Mouse (Mus musculus): ENCODE results near the gene Pygo2.
"Not testable (repeated sequence)": the region's sequence is repeated elsewhere in the genome, so short reads cannot be mapped to it uniquely, and the experiment has no call there.

The Pygo2 gene

GRCm38 (mm10) chr3:89421002-89421774 lies 8.8 kb upstream of the Pygo2 start:
- peak; percentile 78 for DNase-seq (ENCODE audit: low read depth)

- no peak for DNase-seq (ENCODE audit: low read depth)
Observed at GRCm38 (mm10) chr3:89421810-89422473, 8.1 kb upstream of the Pygo2 start.

- no peak for DNase-seq (ENCODE audit: low read depth)
Observed at GRCm38 (mm10) chr3:89422556-89423205, 7.3 kb upstream of the Pygo2 start.

GRCm38 (mm10) chr3:89424416-89425140 lies 5.4 kb upstream of the Pygo2 start:
- no peak for DNase-seq (ENCODE audit: low read depth)

GRCm38 (mm10) chr3:89425141-89425525 lies 4.9 kb upstream of the Pygo2 start:
- no peak for DNase-seq (ENCODE audit: low read depth)

DNA sequence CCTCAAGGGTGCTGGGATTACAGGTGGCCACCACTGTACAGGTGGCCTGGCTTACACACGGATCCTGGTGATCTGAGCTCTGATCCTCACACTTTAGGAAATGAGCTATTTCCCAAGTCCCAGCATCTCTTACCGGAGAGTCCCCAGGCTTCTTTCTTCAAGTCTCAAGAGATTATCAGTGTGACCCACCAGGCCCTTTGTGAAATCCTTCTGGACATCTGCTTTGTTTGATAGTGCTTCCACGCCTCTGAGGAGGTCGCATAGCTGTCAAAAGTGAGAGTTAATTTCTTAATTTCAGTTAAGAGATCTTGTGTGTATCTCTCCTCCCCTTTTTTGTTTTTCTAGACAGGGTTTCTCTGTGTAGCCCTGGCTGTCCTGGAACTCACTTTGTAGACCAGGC lies 4.1 kb upstream of the Pygo2 start:
- peak; percentile 88 for DNase-seq (ENCODE audit: low read depth)

DNA sequence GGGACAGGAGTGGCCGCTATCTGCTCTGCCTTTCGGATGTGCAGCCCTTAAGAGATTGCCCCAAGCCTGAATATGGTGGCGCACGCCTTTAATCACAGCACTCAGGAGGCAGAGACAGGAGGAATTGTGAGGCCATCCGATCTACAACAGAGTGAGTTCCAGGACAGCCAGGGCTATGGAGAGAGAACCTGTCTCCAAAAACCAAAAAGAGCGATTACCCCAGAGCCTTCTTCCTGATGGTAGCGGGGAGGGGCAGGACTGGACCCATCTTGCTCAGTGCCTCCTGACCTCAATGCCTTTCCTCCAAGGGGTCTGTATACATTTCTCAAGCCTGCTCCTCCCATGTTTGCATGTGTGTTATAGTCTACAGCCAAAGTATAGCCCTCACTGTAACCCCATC lies 993 bp upstream of the Pygo2 start:
- DNase-seq (ENCODE audit: low read depth): not testable (repeated sequence)

GRCm38 (mm10) chr3:89432606-89433005 lies 2.6 kb downstream of the Pygo2 start:
- no peak for DNase-seq (ENCODE audit: low read depth)

GRCm38 (mm10) chr3:89434532-89434931 lies 4.5 kb downstream of the Pygo2 start:
- no peak for DNase-seq (ENCODE audit: low read depth)

- DNase-seq (ENCODE audit: low read depth): no peak
Observed at GRCm38 (mm10) chr3:89435041-89435440, 5.0 kb downstream of the Pygo2 start.

DNA sequence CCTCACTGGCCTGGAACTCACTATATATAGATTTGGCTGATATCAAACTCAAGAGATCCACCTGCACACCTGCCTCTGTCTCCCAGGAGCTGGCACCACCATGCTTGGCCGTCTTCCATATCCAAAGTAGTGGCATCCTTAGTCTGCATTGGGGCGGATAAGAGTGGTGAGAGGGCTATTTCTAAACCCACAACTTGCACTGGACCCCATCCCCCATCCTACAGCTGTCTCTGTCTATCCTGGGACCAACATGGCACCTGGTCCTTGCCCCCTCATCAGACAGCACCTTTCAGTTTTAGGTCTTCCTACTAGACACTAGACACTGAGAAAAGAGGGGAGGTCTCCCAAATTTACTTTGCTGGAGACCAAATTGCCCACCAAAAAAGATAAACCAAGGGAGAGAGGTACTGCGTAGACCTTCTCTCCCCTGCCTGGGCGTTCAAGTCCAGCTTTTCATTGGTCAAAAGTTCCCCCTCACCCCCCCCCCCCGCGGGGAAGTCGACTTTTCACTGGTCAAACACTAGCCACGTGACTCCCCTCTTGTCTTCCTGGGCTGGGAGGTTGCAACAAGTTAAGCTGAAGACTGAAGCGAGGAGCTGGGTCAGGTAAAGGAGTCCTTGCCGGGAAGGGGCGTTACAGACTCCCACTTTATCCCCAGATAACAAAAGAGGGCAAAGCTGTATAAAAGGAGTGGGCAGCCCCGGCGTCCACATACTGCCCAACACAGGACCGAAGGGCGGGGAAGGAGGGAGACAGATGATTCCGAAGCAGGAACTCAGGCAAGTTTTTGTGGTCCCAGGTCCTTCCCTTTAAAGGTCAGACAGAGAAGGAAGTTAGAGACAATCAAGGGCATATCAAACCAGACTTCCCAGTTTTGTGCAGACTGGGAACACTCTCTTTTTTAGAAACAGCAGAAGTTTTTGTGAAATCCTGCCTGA lies 6.4 kb downstream of the Pygo2 start, which contains the start of gene Pbxip1:
TSS of gene Pbxip1 (plus strand) at position 531 of the 938 bp plus-strand sequence.
- no peak for DNase-seq (ENCODE audit: low read depth)

DNA sequence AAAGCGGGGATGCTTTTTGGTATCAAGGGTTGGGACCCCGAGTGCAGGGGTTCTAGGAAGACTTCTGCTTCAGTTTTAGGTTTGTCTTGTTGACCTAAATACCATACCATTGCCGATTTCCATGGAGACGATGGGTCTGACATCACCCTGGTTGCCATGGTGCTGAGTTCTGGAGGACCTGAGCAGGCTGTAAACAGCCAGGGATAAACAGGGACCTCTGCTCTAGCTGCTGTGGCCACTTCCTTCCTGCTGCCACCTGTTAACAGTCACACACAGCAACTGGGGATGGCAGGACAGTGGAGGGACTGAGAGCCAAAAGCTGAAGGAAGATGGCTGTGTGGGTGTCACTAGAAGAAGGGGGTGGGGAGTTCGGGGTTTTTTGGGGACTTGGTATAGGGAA lies 7.3 kb downstream of the Pygo2 start:
- DNase-seq (ENCODE audit: low read depth): no peak

DNA sequence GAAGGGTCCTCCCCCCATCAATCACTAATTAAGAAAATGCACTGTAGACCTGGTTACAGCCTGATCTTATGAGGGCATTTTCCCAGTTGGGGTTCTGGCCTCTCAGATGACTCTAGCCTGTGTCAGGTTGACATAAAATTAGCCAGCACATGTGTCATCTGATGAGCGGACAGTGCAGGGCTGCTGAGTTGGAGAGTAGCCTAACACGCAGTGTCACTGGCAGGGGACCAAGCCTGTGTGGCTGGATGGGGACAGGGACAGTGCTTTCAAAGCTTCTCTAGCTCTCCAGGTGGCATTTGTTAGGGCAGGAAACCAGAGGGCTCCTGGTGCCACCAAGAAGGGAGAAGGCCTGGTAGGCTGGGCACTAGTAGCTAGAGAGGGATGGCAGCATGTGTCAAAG lies 10.7 kb downstream of the Pygo2 start:
- no peak for DNase-seq (ENCODE audit: low read depth)

GRCm38 (mm10) chr3:89448720-89449537 lies 18.9 kb downstream of the Pygo2 start:
- peak; percentile 59 for DNase-seq (ENCODE audit: low read depth)

- peak; percentile 75 for DNase-seq (ENCODE audit: low read depth)
Observed at GRCm38 (mm10) chr3:89449541-89449940, 19.5 kb downstream of the Pygo2 start.

DNA sequence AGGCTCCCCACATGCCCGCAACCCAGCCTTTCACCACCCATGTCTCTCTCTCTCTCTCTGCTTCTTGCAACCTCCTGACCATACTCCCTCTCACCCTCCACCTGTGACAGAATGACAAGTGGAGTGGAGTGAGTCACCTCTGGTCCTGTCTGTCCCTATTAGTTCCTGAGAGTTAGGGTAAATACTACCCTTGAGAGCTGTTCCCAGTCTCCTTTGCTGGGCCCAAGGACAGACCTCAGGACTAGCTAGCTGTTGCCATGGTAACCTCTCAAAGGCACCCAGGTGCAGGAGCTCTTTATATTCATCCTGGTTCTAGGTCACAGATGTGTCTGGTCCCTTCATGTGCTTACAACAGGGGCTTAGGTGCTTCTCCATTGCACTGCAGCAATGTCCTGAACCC lies 21.9 kb downstream of the Pygo2 start:
- DNase-seq (ENCODE audit: low read depth): no peak

DNA sequence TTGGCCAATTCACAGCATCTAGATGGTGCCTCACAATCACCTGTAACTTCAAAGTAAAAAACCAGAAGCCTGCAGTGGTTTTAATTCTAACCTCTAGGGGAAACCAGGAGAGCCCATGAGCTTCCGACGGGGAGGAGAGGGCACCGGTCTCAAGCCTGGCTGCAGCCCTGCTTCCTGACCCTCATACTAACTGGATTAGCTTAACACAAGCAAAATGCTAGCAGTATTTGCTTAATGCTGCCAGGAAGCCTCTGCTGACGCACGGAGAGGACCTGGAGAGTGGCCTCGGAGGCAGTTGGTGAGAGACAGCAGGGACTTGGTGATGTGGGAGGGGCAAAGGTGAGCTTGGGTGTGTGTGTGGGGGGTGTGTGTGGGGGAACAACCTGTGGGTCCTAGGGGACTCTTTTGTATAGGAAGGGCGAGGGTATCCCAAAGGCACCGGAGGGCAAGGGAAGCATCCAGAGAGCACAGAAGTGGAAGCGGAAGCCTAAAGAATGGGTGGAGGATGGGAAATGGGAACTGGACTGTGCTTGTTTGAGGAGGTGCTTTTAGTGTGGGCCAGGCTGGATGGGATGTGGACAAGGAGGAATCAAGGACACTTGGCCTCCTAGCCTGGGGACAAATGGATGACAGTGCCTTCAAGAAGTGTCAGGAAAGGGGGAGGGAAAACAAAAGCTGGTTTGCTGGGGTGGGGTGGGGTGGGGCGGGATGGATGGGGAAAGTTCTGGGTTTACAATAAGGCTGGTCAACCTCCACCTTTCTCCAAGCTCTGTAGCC lies 24.6 kb downstream of the Pygo2 start, which contains the start of gene Pmvk:
TSS of gene Pmvk (plus strand) at position 141 of the 777 bp plus-strand sequence.
- DNase-seq (ENCODE audit: low read depth): no peak

DNA sequence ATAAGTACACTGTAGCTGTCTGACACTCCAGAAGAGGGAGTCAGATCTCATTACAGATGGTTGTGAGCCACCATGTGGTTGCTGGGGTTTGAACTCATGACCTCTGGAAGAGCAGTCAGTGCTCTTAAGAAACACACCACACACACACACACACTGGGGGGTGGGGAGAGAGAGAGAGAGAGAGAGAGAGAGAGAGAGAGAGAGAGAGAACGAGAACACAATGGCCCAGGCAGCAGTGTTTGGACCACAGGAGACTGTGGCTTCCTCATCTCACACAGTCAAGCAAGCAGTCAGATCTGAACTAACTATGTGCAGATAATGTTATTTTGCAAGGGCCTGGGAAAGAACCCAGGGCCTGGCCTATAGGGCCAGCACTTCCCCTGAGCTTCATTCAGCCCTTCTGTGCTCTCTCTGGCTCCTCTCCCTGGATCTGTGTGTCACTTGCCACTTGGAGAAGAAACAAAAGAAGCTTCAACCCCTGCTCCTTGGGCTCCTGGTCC lies 25.8 kb downstream of the Pygo2 start:
- DNase-seq (ENCODE audit: low read depth): no peak

Data from c-Kit-positive CD71-positive TER-119-negative erythroid progenitor cells, embryonic 14.5 days (primary cell).